Mouse (Mus musculus): Measurements from ENCODE around the gene Dchs1.

Gene Dchs1

GRCm38 (mm10) chr7:105787285-105788140 is at the start of gene Dchs1:
TSS of gene Dchs1 (minus strand) at chr7:105787654.
- no peak for DNase-seq (ENCODE audit: low spot score in 2 of 2)

DNA sequence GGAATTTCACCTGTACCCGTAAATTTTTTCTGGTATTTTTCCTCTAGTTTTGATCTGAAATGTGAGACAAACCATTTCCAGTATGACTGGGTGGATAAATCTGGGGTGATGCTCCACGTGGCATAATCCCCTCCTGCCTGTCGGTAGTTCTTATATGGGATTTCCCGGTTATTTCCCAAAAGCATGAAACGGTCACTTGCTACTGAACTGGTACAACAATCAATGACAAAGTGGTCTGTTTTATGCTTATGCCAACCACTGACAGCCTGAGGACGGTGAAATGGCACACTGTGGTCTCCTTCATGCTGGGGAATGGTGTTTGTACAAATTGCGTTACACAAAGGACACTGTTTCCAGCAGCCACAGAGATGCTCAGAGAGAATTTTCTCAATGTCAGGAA is 36.8 kb upstream of the Dchs1 start:
- DNase-seq (ENCODE audit: low spot score in 2 of 2) = no peak

DNA sequence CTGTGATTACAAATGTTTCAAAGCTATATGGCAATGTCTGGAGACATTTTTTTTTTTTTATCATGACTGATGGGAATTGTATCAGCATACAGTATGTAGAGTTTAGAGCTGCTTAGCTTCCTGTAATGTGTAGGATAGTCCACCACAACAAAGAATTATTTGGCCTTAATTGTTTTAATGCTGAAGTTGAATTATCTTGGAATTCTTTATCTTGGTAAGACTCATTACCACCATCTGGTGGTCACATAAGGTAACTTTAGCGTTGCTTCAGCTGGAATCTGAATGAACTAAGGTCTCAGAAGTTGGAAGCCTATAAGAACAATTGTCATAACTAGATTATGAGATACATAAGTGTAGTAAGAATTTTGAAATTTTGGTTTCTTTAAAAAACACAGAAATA is 31.0 kb upstream of the Dchs1 start:
- peak in 1 of 2 experiments; percentile 12 for DNase-seq (ENCODE audit: low spot score in 2 of 2)

- no peak for DNase-seq (ENCODE audit: low spot score in 2 of 2)
These were observed 29.3 kb upstream of the Dchs1 start for GRCm38 (mm10) chr7:105816736-105817135.

DNA sequence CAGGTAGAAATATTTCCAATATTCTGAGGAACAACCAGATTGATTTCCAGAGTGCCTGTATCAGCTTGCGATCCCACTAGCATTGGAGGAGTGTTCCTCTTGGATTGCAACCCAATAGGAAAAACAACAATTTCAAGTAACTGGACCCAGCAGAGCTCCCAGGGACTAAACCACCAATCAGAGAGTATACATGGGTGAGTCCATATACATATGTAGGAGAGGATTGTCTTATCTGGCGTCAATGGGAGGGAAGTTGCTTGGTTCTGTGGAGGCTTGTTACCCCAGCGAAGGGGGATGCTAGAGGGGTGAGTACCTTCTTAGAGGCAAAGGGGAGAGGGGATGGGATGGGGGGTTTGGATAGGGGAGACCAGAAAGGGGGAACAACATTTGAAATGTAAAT is 25.9 kb upstream of the Dchs1 start:
- DNase-seq (ENCODE audit: low spot score in 2 of 2) = no peak

DNA sequence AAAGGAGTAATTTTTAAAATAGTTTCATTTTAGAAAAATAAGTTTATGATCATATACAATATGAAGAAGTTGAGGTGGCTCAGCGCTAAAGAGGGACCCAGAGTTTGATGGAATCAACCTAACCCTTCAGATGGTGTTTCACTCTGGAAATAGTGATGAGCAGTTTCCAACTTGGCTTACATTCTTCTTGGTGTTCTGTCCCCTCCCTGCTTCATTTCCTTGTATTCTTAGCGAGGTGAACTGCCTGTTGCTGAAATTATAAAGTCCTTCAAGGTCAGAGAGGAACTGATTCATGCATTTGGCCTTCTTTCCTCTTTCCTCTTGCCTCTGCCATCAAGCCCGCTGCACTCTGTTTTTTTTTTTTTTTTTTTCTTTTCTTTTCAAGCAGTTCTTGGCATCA is 25.1 kb upstream of the Dchs1 start:
- DNase-seq (ENCODE audit: low spot score in 2 of 2) = no peak

GRCm38 (mm10) chr7:105811516-105811915 is 24.1 kb upstream of the Dchs1 start:
- peak in 1 of 2 experiments; percentile 41 for DNase-seq (ENCODE audit: low spot score in 2 of 2)

- peak; percentile 99 to 100 for DNase-seq (ENCODE audit: low spot score in 2 of 2)
These were observed 23.5 kb upstream of the Dchs1 start, which contains the start of gene Mrpl17 for GRCm38 (mm10) chr7:105810877-105811489. TSS of gene Mrpl17 (minus strand) at chr7:105811099.

GRCm38 (mm10) chr7:105810280-105810876 is 22.9 kb upstream of the Dchs1 start:
- DNase-seq (ENCODE audit: low spot score in 2 of 2) = no peak

DNA sequence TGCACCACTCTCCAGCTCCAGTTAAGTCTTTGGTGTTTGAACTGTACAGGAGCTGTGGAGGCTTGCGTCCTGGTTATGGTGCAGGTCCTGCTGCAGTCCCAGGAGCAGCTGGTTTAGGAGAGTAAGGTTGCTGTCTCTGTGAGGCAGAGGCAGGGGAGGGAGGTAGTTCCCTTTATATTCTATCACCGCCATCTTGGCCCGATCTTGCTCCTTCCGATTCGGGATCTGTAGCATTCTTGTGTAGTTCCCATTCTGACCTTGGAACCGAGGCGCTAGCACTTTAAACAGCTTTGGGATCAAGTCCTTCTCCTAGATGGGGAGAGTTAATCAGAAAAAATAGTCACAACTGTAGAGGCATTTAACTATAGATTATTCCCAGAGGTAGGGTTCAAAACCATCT is 22.4 kb upstream of the Dchs1 start:
- DNase-seq (ENCODE audit: low spot score in 2 of 2) = no peak

- no peak for DNase-seq (ENCODE audit: low spot score in 2 of 2)
These were observed 20.9 kb upstream of the Dchs1 start for GRCm38 (mm10) chr7:105808385-105808784.

DNA sequence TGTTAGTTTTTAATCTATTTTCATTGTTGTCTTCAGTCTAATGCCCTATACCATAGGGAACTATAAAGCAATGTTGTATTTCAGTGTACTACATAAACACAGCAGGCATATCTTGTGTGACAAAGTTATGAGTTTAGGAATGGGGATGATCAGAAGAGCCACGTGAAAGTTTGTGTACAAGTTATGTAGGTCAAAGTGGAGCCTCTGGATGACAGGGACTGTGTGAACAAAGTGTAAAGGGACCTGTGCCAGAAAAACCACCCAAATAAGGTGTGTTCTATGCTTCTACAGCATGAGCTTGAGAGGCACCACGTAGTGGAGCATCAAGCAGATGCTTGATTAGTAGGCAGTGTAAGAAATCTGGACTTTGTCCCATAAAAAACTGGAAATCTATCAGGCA is 19.3 kb upstream of the Dchs1 start:
- DNase-seq (ENCODE audit: low spot score in 2 of 2) = no peak

DNA sequence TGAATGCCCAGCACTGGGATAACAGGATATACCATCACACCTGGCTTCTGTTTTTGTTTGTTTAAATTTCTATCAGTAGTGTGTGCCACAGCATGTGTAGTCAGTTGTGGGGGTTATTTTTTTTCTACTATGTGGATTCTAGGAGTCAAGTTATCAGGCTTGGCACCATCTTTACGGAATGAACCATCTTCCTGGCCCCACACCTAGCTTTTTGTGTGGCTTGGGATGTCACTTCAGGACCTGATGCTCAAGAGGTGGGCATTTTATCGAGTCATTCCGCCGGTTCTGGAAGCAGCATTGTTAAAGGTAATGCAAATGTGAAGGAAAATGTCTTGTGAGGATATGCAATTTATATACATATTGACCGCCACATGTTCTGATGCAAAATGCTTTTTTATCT is 18.7 kb upstream of the Dchs1 start:
- no peak for DNase-seq (ENCODE audit: low spot score in 2 of 2)

GRCm38 (mm10) chr7:105803428-105803827 is 16.0 kb upstream of the Dchs1 start:
- DNase-seq (ENCODE audit: low spot score in 2 of 2) = no peak

- no peak for DNase-seq (ENCODE audit: low spot score in 2 of 2)
These were observed 15.3 kb upstream of the Dchs1 start for GRCm38 (mm10) chr7:105802771-105803170.

- DNase-seq (ENCODE audit: low spot score in 2 of 2) = no peak
These were observed 14.9 kb upstream of the Dchs1 start for GRCm38 (mm10) chr7:105802312-105802711.

DNA sequence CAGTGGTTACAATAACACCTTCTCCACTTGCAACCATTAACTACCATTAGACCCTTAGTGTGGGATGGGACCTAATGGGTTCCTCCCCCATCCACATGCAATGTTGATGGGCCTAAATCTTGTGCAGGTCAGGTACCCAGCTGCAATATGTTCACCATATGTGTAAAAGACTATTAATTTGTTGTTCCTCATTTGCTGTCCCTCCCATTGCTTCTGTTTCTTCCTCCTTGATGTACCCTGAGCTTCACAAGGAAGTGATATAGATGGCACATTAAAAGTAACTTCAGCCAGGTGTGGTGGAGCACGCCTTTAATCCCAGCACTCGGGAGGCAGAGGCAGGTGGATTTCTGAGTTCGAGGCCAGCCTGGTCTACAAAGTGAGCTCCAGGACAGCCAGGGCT is 9.5 kb upstream of the Dchs1 start:
- no peak for DNase-seq (ENCODE audit: low spot score in 2 of 2)

DNA sequence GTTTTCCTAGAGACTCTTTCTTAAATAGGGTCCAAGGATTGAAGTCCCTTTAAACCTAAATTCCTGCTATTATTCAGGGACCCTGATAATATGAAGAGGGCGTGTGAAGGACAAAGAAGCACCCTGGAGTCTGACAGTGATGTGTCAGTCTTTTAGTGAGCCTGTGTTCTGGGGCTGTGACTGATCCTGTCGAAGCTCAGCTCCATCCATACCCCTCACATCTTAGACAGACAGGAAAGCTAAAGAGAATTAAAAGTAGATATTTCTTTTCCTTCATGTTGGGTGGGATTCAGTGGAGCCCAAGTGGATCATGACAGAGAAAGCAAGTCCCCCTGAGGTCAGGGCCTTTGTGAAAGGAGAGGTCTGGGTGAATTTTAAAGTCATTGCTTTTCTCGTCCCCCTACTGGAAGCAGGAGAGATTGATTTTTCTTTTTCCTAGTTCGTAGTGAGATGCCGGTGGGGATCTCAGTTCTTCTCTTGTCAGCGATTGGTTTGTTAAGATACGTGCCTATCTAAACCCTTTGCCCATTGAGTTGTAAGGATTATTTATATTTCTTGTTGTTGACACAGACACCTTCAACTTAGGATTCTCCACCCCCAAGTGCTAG is 8.4 kb upstream of the Dchs1 start:
- no peak for DNase-seq (ENCODE audit: low spot score in 2 of 2)

DNA sequence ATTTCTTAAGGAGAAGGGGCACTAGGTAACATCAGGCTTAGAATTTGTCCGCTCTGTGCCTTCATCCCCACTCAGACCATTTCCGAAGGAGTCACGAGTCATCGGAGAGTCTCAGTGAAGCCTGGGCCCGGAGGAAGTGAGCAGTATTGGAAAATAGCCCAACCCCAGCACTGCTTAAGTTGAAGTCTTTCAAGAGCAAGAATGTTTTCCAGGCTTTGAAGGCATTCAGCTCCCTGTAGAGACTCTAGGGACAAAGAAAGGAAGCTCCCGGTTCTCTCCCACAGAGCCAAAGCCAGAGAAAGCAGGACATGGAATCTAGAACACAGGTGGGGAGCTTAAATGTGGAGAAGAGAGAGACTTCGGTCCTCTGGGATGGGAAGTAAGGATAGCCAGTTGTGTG is 6.2 kb upstream of the Dchs1 start:
- DNase-seq (ENCODE audit: low spot score in 2 of 2) = no peak

DNA sequence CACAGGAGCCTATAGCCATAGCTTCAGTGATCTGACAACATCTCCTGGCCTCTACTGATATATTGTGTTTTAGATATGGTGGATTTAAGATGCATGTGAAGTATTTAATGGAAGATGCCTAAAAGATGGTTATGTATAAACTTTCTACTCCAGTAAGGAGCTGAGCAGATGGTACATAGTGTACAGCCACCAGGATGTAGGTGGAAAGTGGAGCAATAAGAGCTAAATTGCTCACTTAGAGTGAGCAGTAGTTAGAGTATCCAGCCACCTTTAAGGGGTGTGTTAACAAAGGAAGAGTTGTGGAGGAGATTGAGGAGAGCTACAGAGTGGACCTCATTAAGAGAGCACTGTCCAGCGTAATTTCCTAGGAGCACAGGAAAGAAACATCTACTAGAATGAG is 3.7 kb upstream of the Dchs1 start:
- no peak for DNase-seq (ENCODE audit: low spot score in 2 of 2)

GRCm38 (mm10) chr7:105786506-105787284 is 759 bp downstream of the Dchs1 start:
- no peak for DNase-seq (ENCODE audit: low spot score in 2 of 2)

DNA sequence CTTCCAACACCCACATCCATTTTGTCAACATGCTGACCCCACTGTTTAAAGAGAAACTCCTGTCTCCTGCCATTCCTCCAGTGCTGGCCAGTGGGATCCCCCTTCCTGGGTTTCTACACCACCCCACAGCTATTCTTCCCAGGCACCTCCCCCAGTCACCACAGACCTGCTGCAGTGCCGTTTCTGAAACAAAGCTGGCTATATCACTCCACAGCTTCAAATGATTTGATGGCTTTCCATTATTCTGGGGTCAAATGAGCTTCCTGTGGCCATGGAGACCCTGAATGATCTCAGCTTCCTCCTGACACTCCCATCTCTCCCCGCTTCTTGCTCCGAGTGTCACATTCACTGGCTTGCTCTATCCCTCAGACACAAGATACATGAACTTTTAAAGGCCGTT is 2.9 kb downstream of the Dchs1 start:
- DNase-seq (ENCODE audit: low spot score in 2 of 2) = no peak
